Mouse (Mus musculus) testis, adult 2 months (tissue): Measurements from ENCODE around the gene Slc35e1. TPM values are rescaled to one million over a fixed set of nuclear protein-coding genes. Genes with fewer than 3 reads are reported as not detected.

ENCODE experiments used
- H3K27ac ChIP-seq: fragments of 200-500 bp; 2 replicates; pipeline ENCODE4 v1.5.1; 2012; ENCODE audit warnings: low read depth, low read length; ENCODE audit not compliant: control insufficient read depth, insufficient read depth
- H3K27me3 ChIP-seq: fragments of 200-500 bp; 2 replicates; pipeline ENCODE4 v1.6.1; 2012; ENCODE audit warnings: mild to moderate bottlenecking, low read length, moderate library complexity; ENCODE audit not compliant: control insufficient read depth, insufficient read depth
- H3K36me3 ChIP-seq: fragments of 200-500 bp; 2 replicates; pipeline ENCODE4 v1.6.1; 2012; ENCODE audit warnings: mild to moderate bottlenecking, low read length; ENCODE audit not compliant: control insufficient read depth, insufficient read depth
- H3K4me1 ChIP-seq: fragments of 200-500 bp; 2 replicates; pipeline ENCODE4 v1.6.1; 2012; ENCODE audit warnings: low read length; ENCODE audit not compliant: control insufficient read depth, insufficient read depth
- H3K4me3 ChIP-seq: fragments of 200-500 bp; 2 replicates; pipeline ENCODE4 v1.5.1; 2012; ENCODE audit warnings: low read depth, mild to moderate bottlenecking, low read length, moderate library complexity, mixed read lengths; ENCODE audit not compliant: control insufficient read depth
- CTCF ChIP-seq: fragments of 200-500 bp; IDR thresholded peaks from 2 replicates; pipeline ENCODE4 v1.5.1; 2012; ENCODE audit warnings: low read depth, mild to moderate bottlenecking, inconsistent platforms, low read length, moderate library complexity; ENCODE audit not compliant: control insufficient read depth, insufficient read depth, insufficient replicate concordance
- POLR2A ChIP-seq: fragments of 200-500 bp; IDR thresholded peaks from 2 replicates; pipeline ENCODE4 v1.6.1; 2012; ENCODE audit warnings: low read depth, mild to moderate bottlenecking, inconsistent platforms, low read length, moderate library complexity; ENCODE audit not compliant: control insufficient read depth
- polyA plus RNA-seq: library from polyadenylated mRNA; depleted of rRNA; stranded (reverse); fragments of >200 nt; gene quantifications from 2 replicates; pipeline ENCODE4 v1.2.3, GENCODE M21; 2012

The Slc35e1 gene
- polyA plus RNA-seq, 1 experiment = 10.4 TPM

GRCm38 (mm10) chr8:72458457-72458856 is 34.0 kb downstream of the Slc35e1 start:
- no peak for TF ChIP-seq POLR2A
- TF ChIP-seq CTCF = no peak
- Histone ChIP-seq H3K36me3 (peaks cover 2% of the 10 kb centered on the region; the same call in 1 of the 2 replicates), H3K27ac (no peak overlapping the region), H3K4me1 (no peaks in the 10 kb centered on the region), H3K27me3 (no peaks in the 10 kb centered on the region), H3K4me3 (no peak overlapping the region)

- Histone ChIP-seq H3K27ac (no peak overlapping the region), H3K4me3 (no peak overlapping the region), H3K27me3 (no peaks in the 10 kb centered on the region), H3K4me1 (no peaks in the 10 kb centered on the region), H3K36me3 (peaks cover 4% of the 10 kb centered on the region)
- TF ChIP-seq CTCF (no peak), POLR2A (no peak)
These were observed 34.6 kb downstream of the Slc35e1 start for GRCm38 (mm10) chr8:72457806-72458205.

GRCm38 (mm10) chr8:72455317-72455716 is 37.1 kb downstream of the Slc35e1 start:
- no peaks in the 10 kb centered on the region for H3K4me1 ChIP-seq
- H3K4me3 ChIP-seq = no peak overlapping the region
- H3K27me3 ChIP-seq = no peaks in the 10 kb centered on the region
- H3K36me3 ChIP-seq = peaks cover 2% of the 10 kb centered on the region; the same call in 1 of the 2 replicates
- TF ChIP-seq POLR2A (no peak), CTCF (no peak)
- H3K27ac ChIP-seq = peak overlapping the region; percentile 59

GRCm38 (mm10) chr8:72453904-72454303 is 38.5 kb downstream of the Slc35e1 start:
- Histone ChIP-seq H3K27me3 (no peaks in the 10 kb centered on the region), H3K36me3 (peaks cover 2% of the 10 kb centered on the region), H3K27ac (no peak overlapping the region), H3K4me3 (peak overlapping the region; percentile 53; the same call in 1 of the 2 replicates), H3K4me1 (no peaks in the 10 kb centered on the region)
- no peak for TF ChIP-seq POLR2A
- no peak for TF ChIP-seq CTCF

DNA sequence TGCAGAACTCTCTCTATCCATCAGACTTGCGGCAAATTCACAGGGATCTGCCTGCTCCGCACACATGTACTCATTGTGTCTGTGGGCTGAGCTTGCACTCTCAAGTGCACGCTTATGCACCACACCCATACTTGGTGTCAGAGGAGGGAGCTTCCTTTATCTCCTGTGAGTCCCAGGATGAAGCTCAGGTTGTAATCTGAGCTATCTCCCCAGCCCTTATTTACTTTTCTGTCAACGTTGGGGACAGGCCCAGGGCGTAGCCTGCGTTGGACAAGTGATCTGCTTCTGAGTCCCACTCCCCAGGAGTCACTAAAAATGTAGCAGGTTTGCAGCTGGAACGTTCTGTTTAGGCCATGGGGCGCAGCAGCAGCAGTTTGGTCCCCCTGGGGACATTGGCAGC is 40.9 kb downstream of the Slc35e1 start:
- TF ChIP-seq POLR2A (no peak), CTCF (no peak)
- no peaks in the 10 kb centered on the region for H3K4me1 ChIP-seq
- no peak overlapping the region for H3K27ac ChIP-seq
- H3K4me3 ChIP-seq = no peak overlapping the region
- no peaks in the 10 kb centered on the region for H3K27me3 ChIP-seq
- peaks cover 3% of the 10 kb centered on the region for H3K36me3 ChIP-seq

DNA sequence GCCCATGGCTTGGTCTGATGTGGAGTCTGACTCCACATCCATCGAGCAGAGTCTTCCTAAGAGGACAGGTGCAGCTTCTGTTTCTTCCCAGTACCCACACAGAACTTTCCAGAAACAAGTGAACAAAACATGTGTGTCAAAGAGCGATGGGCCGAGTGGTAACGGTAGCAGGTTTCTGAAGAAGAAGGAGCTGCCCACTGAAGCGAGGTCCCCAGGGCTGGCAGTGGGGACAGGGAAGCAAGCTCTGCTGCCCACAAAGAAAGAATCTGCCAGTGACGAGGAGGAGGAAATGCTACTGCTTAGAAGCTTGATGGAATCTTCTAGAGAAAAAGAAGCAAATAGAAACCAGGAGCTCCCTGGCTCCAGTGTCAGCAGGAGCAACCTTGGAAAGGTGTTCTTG is 47.3 kb downstream of the Slc35e1 start:
- Histone ChIP-seq H3K36me3 (peaks cover 4% of the 10 kb centered on the region), H3K27ac (no peak overlapping the region; the same call in 1 of the 2 replicates), H3K27me3 (no peaks in the 10 kb centered on the region), H3K4me1 (no peaks in the 10 kb centered on the region), H3K4me3 (peak overlapping the region; percentile 86)
- TF ChIP-seq CTCF = no peak
- no peak for TF ChIP-seq POLR2A

- no peak for TF ChIP-seq CTCF
- no peak for TF ChIP-seq POLR2A
- Histone ChIP-seq H3K27me3 (no peaks in the 10 kb centered on the region), H3K4me3 (peak overlapping the region; percentile 89), H3K4me1 (no peaks in the 10 kb centered on the region), H3K36me3 (peaks cover 4% of the 10 kb centered on the region), H3K27ac (peak overlapping the region; percentile 93)
These were observed 48.4 kb downstream of the Slc35e1 start for GRCm38 (mm10) chr8:72443994-72444350.

DNA sequence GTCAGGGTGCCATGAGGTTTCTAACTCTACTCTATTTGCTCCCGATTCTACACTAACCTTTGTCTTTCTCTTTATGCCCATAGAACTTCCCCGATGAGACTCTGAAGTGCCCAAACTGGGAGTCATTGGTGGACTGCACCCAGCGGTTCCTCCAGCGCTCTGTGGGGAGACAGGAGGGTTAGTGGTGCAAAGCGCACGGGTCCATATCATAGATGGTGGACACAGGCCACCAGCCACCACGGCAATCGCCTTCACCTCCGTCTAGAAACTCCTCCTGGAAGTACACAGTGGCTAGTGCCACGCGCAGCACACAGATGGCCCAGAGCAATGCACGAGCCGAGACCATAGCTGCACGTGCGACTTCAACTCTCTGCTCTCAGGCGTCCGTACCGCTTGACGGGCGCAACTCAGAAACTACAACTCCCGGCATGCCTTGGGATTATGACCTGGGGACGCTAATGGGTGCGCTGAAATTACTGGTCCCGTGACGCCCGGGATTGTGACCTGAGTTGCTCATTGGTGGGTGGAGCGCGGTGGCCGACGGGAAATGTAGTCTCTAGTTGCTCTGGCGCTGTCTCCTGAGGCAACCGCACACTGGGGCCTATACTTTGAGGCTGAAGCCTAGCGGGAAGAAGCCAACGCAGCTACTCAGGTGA is 48.9 kb downstream of the Slc35e1 start, which contains the start of the genes Calr3 and 1700030K09Rik:
Gene Calr3 (minus strand): TSS at position 533 of the 656 bp plus-strand sequence.
Gene 1700030K09Rik (plus strand): TSS at position 543 of the 656 bp plus-strand sequence.
- Histone ChIP-seq H3K36me3 (peaks cover 4% of the 10 kb centered on the region), H3K27ac (peak within 1 kb of the TSS; percentile 93), H3K27me3 (no peaks in the 10 kb centered on the region), H3K4me3 (peak within 1 kb of the TSS; percentile 89), H3K4me1 (no peaks in the 10 kb centered on the region)
- TF ChIP-seq POLR2A = peak; percentile 82
- no peak; the same call in 1 of the 2 replicates for TF ChIP-seq CTCF
